Mouse (Mus musculus) stomach, adult 2 months (tissue): ENCODE measurements around the gene Kcnq1. TPM values are rescaled to one million over a fixed set of nuclear protein-coding genes. Genes with fewer than 3 reads are reported as not detected.

ENCODE experiments used
- polyA plus RNA-seq: library from polyadenylated mRNA; depleted of rRNA; stranded (reverse); fragments of >200 nt; gene quantifications from 2 replicates; pipeline ENCODE4 v1.2.3, GENCODE M21; 2012; rRNA removed

Kcnq1 gene
- polyA plus RNA-seq = 26.5 and 50.9 TPM in 2 replicates

DNA sequence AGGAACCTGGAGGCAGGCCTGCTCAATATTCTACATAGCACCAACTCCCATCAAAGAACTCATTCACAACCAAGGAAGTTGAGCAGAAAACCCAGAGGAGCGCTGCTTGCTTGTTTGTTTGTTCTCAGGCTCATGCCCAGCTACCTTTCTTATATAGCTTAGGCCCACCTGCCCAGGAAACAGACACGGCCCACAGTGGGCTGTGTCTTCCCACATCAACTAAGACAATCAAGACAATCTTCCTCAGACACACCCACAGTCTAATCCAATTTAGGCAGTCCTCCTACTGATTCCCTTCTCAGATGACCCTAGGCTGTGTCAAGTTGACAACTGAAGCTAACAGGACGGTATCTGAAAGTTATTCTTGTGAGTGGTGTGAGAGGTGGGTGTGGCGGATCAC lies at the start of gene Kcnq1:
TSS of gene Kcnq1 (plus strand) at position 301 of the 400 bp plus-strand sequence.

GRCm38 (mm10) chr7:143068882-143069591 lies 37.1 kb upstream of the Kcnq1 start, which contains the start of gene Tssc4:
Tssc4 (plus strand) TSS chr7:143069249.

DNA sequence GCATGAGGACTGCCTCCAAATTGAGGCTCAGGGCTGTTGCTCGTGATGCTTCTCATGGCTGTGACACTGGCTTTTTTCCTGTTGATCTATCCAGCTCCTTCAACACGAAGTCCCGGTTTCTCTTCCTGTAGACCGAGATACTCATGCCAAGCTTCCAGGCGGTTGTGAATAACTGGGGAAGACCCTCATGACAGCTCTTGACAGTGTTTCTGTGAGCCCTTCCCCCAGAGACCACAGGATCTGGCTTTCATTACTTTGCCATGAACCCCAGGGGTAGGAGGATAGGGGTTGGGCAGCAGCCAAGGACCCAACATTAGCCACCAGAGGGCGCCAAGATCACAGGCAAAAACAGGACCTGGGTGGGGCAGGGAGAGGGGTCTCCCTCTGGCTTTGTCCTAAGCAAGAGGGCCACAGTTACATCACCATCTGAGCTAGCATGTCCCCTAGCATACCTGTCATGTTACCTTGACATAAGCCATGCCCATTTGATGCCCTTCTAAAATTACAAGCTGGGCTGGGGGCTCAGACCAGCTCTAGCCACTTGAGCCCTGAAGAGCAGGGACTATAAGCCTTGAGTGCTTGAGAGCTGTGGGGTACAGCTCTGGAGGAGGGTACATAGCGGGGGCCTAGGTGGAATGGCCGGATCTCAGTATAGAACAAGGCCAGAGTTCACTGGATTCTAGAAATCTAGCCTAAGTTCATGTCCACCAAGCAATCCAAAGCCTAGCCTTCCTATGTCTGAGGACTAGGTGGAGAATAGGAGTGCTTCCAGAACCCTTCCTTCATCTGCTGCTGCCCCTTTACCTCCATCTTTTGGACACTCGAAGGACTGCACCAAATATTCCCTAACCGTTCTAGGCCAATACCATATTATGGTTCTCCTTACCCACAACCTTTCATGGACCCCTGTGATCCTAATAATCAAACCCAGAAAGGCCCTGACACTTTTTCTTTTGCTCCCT lies 11.3 kb upstream of the Kcnq1 start, which contains the start of gene Trpm5:
TSS of gene Trpm5 (minus strand) at position 51 of the 962 bp plus-strand sequence.

GRCm38 (mm10) chr7:143460874-143461273 lies 354.7 kb downstream of the Kcnq1 start, which contains the start of gene Cdkn1c:
Cdkn1c (minus strand) TSS chr7:143461050.

DNA sequence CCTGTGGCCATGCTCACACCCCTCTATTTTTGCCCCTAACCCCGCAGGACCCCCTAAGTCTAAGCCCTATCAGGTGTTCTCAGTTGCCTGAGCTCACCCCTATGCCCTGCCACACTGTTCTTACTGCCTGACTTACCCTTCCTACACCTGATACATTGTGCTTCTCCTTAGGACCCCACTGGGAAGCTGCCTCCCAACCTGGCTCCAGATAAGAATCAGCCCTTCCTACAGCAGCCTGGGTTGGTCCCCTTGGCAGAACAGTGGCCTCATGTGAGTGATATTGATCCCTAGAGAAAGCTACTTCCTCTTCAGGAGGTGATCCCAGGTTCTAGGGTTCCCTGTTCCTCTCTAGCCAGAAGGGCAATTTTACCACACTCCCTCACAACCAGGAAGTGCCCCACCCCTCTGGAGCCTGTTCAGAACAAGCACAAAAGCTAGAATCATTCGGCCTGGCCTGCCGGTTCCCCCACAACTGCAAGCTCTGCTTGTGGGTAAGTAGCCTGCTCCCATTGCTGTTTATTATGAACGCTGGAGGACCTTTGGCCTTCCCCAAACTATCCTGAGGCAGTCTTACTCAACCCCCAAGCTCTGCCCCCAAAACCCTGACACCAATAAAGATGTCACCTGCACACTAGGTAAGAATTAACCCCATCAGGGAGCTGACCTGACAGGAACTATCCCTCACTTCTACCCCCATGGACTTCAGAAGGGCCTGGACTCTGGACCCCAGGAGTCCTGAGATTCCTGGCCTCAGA lies 367.4 kb downstream of the Kcnq1 start, which contains the start of gene Slc22a18:
TSS of gene Slc22a18 (plus strand) at position 390 of the 755 bp plus-strand sequence.

Other genes with a start within 250 kb of the Kcnq1 start
- gene Th, start 175.2 kb upstream of the Kcnq1 start, polyA plus RNA-seq = 0.61 and 1.1 TPM in 2 replicates
- gene Ascl2, start 137.1 kb upstream of the Kcnq1 start, polyA plus RNA-seq = 3.2 and 6.1 TPM in 2 replicates
- 0.52 and 0.61 TPM in 2 replicates for gene Tspan32, start 101.3 kb upstream of the Kcnq1 start, polyA plus RNA-seq
- gene Cd81, start 53.6 kb upstream of the Kcnq1 start, polyA plus RNA-seq = 392 and 446 TPM in 2 replicates
- gene Tssc4, start 37.1 kb upstream of the Kcnq1 start, polyA plus RNA-seq = 56.9 and 66.4 TPM in 2 replicates
- 2.3 and 3.3 TPM in 2 replicates for gene Trpm5, start 11.7 kb upstream of the Kcnq1 start, polyA plus RNA-seq